Mouse (Mus musculus) spleen, adult 2 months (tissue): ENCODE measurements around the gene Nps. TPM values are rescaled to one million over a fixed set of nuclear protein-coding genes. Genes with fewer than 3 reads are reported as not detected.

Experiments used
- DNase-seq, 2 experiments: peaks; one replicate each; pipeline versions ENCODE4 v3.0.0 to v3.0.0-alpha.2; 2012 to 2021; ENCODE audit warnings: low spot score in 2 of 2, low read depth in 1 of 2
- H3K27ac ChIP-seq: fragments of 200-500 bp; 2 replicates; pipeline ENCODE4 v1.5.1; 2012; ENCODE audit warnings: low read length, inconsistent platforms; ENCODE audit not compliant: insufficient read depth
- H3K27me3 ChIP-seq: fragments of 200-500 bp; 2 replicates; pipeline ENCODE4 v1.6.1; 2012; ENCODE audit warnings: mild to moderate bottlenecking, moderate library complexity, low read length, inconsistent platforms; ENCODE audit not compliant: control insufficient read depth, insufficient read depth
- H3K36me3 ChIP-seq: fragments of 200-500 bp; 2 replicates; pipeline ENCODE4 v1.6.1; 2012; ENCODE audit warnings: mild to moderate bottlenecking, low read length, inconsistent platforms; ENCODE audit not compliant: control insufficient read depth, insufficient read depth
- H3K4me1 ChIP-seq: fragments of 200-500 bp; 2 replicates; pipeline ENCODE4 v1.6.1; 2011; ENCODE audit warnings: inconsistent platforms; ENCODE audit not compliant: control insufficient read depth, insufficient read depth, insufficient read length
- H3K4me3 ChIP-seq: fragments of 200-500 bp; 2 replicates; pipeline ENCODE4 v1.5.1; 2011; ENCODE audit warnings: mild to moderate bottlenecking, inconsistent platforms; ENCODE audit not compliant: insufficient read depth, insufficient read length; ENCODE audit errors: extremely low read depth
- CTCF ChIP-seq: fragments of 200-500 bp; IDR thresholded peaks from 2 replicates; pipeline ENCODE4 v1.5.1; 2011; ENCODE audit warnings: mild to moderate bottlenecking, inconsistent platforms; ENCODE audit not compliant: insufficient read depth, insufficient read length, insufficient replicate concordance; ENCODE audit errors: extremely low read depth
- POLR2A ChIP-seq: fragments of 200-500 bp; IDR thresholded peaks from 2 replicates; pipeline ENCODE4 v1.6.1; 2011; ENCODE audit warnings: low read depth, low read length, inconsistent platforms
- WGBS: fragments of 180-500 bp; shearing (Covaris S2); methylation state at CpG from one replicate; pipeline ENCODE4 v1.1.7; 2018; 5-methylcytosine and 5-hydroxymethylcytosine counted together
- polyA plus RNA-seq: library from polyadenylated mRNA; depleted of rRNA; stranded (reverse); fragments of >200 nt; gene quantifications from 2 replicates; pipeline ENCODE4 v1.2.3, GENCODE M21; 2012

Gene Nps
- polyA plus RNA-seq, 1 experiment = not detected

- Histone ChIP-seq H3K4me1 (no peaks in the 10 kb centered on the region), H3K27ac (no peak overlapping the region), H3K36me3 (no peaks in the 10 kb centered on the region), H3K27me3 (no peaks in the 10 kb centered on the region), H3K4me3 (no peak overlapping the region)
- TF ChIP-seq CTCF (no peak), POLR2A (no peak)
- 78% methylated on average over 3 of the region's 3 CpGs for WGBS
- no peak for DNase-seq
Observed at GRCm38 (mm10) chr7:135237152-135237551, 21.4 kb upstream of the Nps start.

GRCm38 (mm10) chr7:135239441-135239840, 19.1 kb upstream of the Nps start:
- TF ChIP-seq POLR2A (no peak), CTCF (no peak)
- H3K27ac ChIP-seq = no peak overlapping the region
- WGBS = 83% methylated on average over 4 of the region's 4 CpGs
- no peaks in the 10 kb centered on the region for H3K36me3 ChIP-seq
- no peak for DNase-seq
- H3K4me3 ChIP-seq = no peak overlapping the region
- no peaks in the 10 kb centered on the region for H3K4me1 ChIP-seq
- H3K27me3 ChIP-seq = no peaks in the 10 kb centered on the region

- WGBS = 80% methylated on average over 6 of the region's 6 CpGs
- Histone ChIP-seq H3K27ac (no peak overlapping the region), H3K36me3 (no peaks in the 10 kb centered on the region), H3K4me1 (no peaks in the 10 kb centered on the region), H3K4me3 (no peak overlapping the region), H3K27me3 (no peaks in the 10 kb centered on the region)
- TF ChIP-seq CTCF (no peak), POLR2A (no peak)
- DNase-seq = no peak
Observed at GRCm38 (mm10) chr7:135240006-135240405, 18.5 kb upstream of the Nps start.

- DNase-seq = no peak
- no peaks in the 10 kb centered on the region for H3K27me3 ChIP-seq
- H3K36me3 ChIP-seq = no peaks in the 10 kb centered on the region
- H3K4me1 ChIP-seq = no peaks in the 10 kb centered on the region
- H3K4me3 ChIP-seq = no peak overlapping the region
- TF ChIP-seq POLR2A (no peak), CTCF (no peak)
- H3K27ac ChIP-seq = no peak overlapping the region
- WGBS = 76% methylated on average over 2 of the region's 2 CpGs
Observed at GRCm38 (mm10) chr7:135240636-135241035, 17.9 kb upstream of the Nps start.

GRCm38 (mm10) chr7:135244171-135244880, 14.2 kb upstream of the Nps start:
- WGBS = 82% methylated on average over 9 of the region's 9 CpGs
- no peak overlapping the region for H3K4me3 ChIP-seq
- H3K36me3 ChIP-seq = no peaks in the 10 kb centered on the region
- no peak overlapping the region for H3K27ac ChIP-seq
- TF ChIP-seq POLR2A (no peak), CTCF (no peak)
- DNase-seq = no peak
- H3K4me1 ChIP-seq = no peaks in the 10 kb centered on the region
- H3K27me3 ChIP-seq = no peaks in the 10 kb centered on the region

GRCm38 (mm10) chr7:135246386-135246785, 12.1 kb upstream of the Nps start:
- Histone ChIP-seq H3K4me1 (no peaks in the 10 kb centered on the region), H3K27me3 (no peaks in the 10 kb centered on the region), H3K4me3 (no peak overlapping the region), H3K36me3 (no peaks in the 10 kb centered on the region), H3K27ac (no peak overlapping the region)
- DNase-seq = no peak
- WGBS = 78% methylated on average over 5 of the region's 5 CpGs
- no peak for TF ChIP-seq POLR2A
- no peak for TF ChIP-seq CTCF

GRCm38 (mm10) chr7:135253249-135253648, 5.3 kb upstream of the Nps start:
- Histone ChIP-seq H3K4me1 (no peaks in the 10 kb centered on the region), H3K4me3 (no peak overlapping the region), H3K36me3 (no peaks in the 10 kb centered on the region), H3K27me3 (no peaks in the 10 kb centered on the region), H3K27ac (no peak overlapping the region)
- no peak for DNase-seq
- TF ChIP-seq CTCF (no peak), POLR2A (no peak)
- WGBS = 93% methylated on average over 2 of the region's 2 CpGs
